Mouse (Mus musculus) heart, embryonic 13.5 days (tissue): ENCODE data around the gene Lxn. TPM values are rescaled to one million over a fixed set of nuclear protein-coding genes. Genes with fewer than 3 reads are reported as not detected.

Experiments used
- ATAC-seq: fragments of 200-750 bp; cut with Nextera tagmentation; 2 replicates; pipeline ENCODE4 v1.8.0; 2017; ENCODE audit warnings: moderate TSS enrichment; ENCODE audit not compliant: insufficient number of reproducible peaks, low FRiP score, low TSS enrichment; ENCODE audit errors: extremely low read depth
- H3K27ac ChIP-seq: fragments of 300-500 bp; sonication (generic); replicated peaks from 2 replicates; pipeline ENCODE4 v1.5.1; 2015; ENCODE audit warnings: moderate library complexity, mild to moderate bottlenecking, inconsistent platforms
- H3K27me3 ChIP-seq: fragments of 300-500 bp; sonication (generic); replicated peaks from 2 replicates; pipeline ENCODE4 v1.6.1; 2015; ENCODE audit warnings: mild to moderate bottlenecking, inconsistent platforms
- H3K36me3 ChIP-seq: fragments of 300-500 bp; sonication (generic); 2 replicates; pipeline ENCODE4 v1.6.1; 2015; ENCODE audit warnings: mild to moderate bottlenecking, inconsistent platforms
- H3K4me1 ChIP-seq: fragments of 300-500 bp; sonication (generic); 2 replicates; pipeline ENCODE4 v1.6.1; 2015; ENCODE audit warnings: inconsistent platforms
- H3K4me2 ChIP-seq: fragments of 300-500 bp; sonication (generic); 2 replicates; pipeline ENCODE4 v1.6.1; 2015; ENCODE audit warnings: inconsistent platforms, mild to moderate bottlenecking, moderate library complexity
- H3K4me3 ChIP-seq: fragments of 300-500 bp; sonication (generic); 2 replicates; pipeline ENCODE4 v1.5.1; 2015; ENCODE audit warnings: moderate library complexity, mild to moderate bottlenecking, inconsistent platforms
- H3K9ac ChIP-seq: fragments of 300-500 bp; sonication (generic); 2 replicates; pipeline ENCODE4 v1.6.1; 2015; ENCODE audit warnings: inconsistent platforms, mild to moderate bottlenecking, moderate library complexity
- H3K9me3 ChIP-seq: fragments of 300-500 bp; sonication (generic); 2 replicates; pipeline ENCODE4 v1.6.1; 2016; ENCODE audit warnings: inconsistent platforms
- WGBS: fragments of 180-500 bp; shearing (Covaris S2); methylation state at CpG from one replicate; pipeline ENCODE4 v1.1.7; 2015; ENCODE audit warnings: mixed read lengths; 5-methylcytosine and 5-hydroxymethylcytosine counted together
- polyA plus RNA-seq: library from polyadenylated mRNA; unstranded; fragments of >200 nt; fragmentation: Nextera tagmentation; extraction: Ambion mirVana; gene quantifications from 2 replicates; pipeline ENCODE4 v1.2.1, GENCODE M21; 2015

Lxn gene
- polyA plus RNA-seq, 1 experiment from 2014 or later, result 62.4 TPM

- Histone ChIP-seq H3K36me3 (no peaks in the 10 kb centered on the region), H3K9ac (no peak overlapping the region), H3K27me3 (no peaks in the 10 kb centered on the region), H3K4me2 (no peak overlapping the region), H3K9me3 (no peaks in the 10 kb centered on the region), H3K4me1 (peaks cover 5% of the 10 kb centered on the region), H3K4me3 (no peak overlapping the region), H3K27ac (no peak overlapping the region)
- WGBS, result 24% methylated on average over 4 of the region's 4 CpGs
- ATAC-seq, result no peak
Measured at GRCm38 (mm10) chr3:67490156-67490555, 26.4 kb upstream of the Lxn start.

DNA sequence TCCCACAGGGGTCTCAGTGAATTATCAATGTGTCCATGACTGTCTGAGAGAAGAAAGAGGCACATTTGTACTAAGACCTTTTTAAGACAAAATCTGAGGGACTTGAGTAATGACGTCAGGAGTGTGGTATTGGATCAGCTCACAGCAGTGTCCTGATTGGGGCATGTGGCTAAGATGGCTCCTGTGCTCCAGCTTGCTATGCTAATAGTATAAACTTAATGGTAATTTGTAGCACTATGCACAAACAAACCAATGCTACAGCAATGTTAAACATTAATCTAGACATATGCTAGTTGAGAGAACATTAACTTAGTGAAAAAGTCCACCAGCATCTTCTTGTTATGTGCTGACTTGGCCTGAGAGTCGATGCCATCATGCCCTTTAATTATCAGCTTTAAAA, 21.5 kb upstream of the Lxn start:
- no peaks in the 10 kb centered on the region for H3K27me3 ChIP-seq
- no peak for ATAC-seq
- H3K9me3 ChIP-seq, result no peaks in the 10 kb centered on the region
- H3K36me3 ChIP-seq, result 0 out of 2 replicates have a peak, but pooled peaks cover 5% of the 10 kb centered on the region
- H3K4me1 ChIP-seq, result peaks cover 7% of the 10 kb centered on the region
- WGBS, result 79% methylated on average over 2 of the region's 2 CpGs
- no peak overlapping the region for H3K4me3 ChIP-seq
- H3K27ac ChIP-seq, result no peak overlapping the region
- no peak overlapping the region for H3K4me2 ChIP-seq
- H3K9ac ChIP-seq, result no peak overlapping the region

DNA sequence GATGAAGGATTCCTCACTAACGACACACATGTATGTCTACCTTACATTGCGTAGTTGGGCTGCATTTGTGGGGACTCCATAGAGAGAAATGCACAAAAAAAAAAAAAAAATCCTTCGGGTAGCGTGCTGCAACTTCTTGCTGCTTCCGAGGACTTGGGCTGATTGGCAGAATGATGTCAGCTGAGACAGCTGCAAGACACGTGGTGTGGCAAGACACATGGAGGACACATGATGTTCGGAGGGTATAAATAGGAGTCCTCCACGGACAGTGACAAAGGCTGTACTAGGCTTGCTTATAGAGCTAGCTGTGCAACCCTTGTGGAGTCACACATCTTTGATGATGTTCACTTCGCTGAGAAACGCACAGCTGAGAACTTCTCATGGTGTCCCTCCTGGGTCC, 18.7 kb upstream of the Lxn start:
- H3K9me3 ChIP-seq, result no peaks in the 10 kb centered on the region
- WGBS, result 85% methylated on average over 10 of the region's 10 CpGs

DNA sequence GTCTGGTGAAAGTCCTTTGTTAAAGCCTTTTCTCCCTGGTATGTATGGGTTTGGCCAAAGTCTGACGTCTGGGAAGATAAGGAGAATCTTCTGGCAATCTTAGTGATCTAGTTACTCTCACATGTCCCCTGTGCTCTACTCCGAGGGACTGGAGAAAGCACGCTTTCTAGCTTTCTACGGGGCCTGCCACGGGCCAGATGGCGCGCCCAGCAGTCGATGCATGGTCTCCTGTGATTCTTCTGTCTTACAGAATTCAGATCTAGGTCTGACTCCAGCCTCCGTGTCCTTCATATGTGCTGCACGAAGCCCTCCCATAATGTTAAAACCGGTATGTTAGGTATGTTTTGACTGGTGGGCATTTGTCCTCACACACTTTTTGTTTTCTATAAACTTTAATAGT, 16.1 kb upstream of the Lxn start:
- H3K4me1 ChIP-seq, result peaks cover 3% of the 10 kb centered on the region; the same call in 1 of the 2 replicates
- H3K9me3 ChIP-seq, result no peaks in the 10 kb centered on the region
- no peak overlapping the region for H3K4me2 ChIP-seq
- no peak overlapping the region for H3K9ac ChIP-seq
- H3K27me3 ChIP-seq, result no peaks in the 10 kb centered on the region
- H3K4me3 ChIP-seq, result no peak overlapping the region
- H3K36me3 ChIP-seq, result peaks cover 51% of the 10 kb centered on the region
- 89% methylated on average over 11 of the region's 11 CpGs for WGBS
- no peak overlapping the region for H3K27ac ChIP-seq
- ATAC-seq, result no peak

More for the DNA sequence above, 18.7 kb upstream of the Lxn start:
- H3K4me1 ChIP-seq, result peaks cover 3% of the 10 kb centered on the region; the same call in 1 of the 2 replicates
- H3K9ac ChIP-seq, result no peak overlapping the region
- no peak for ATAC-seq
- no peaks in the 10 kb centered on the region for H3K27me3 ChIP-seq
- no peak overlapping the region for H3K27ac ChIP-seq
- H3K4me2 ChIP-seq, result no peak overlapping the region
- H3K36me3 ChIP-seq, result peaks cover 27% of the 10 kb centered on the region
- H3K4me3 ChIP-seq, result no peak overlapping the region

DNA sequence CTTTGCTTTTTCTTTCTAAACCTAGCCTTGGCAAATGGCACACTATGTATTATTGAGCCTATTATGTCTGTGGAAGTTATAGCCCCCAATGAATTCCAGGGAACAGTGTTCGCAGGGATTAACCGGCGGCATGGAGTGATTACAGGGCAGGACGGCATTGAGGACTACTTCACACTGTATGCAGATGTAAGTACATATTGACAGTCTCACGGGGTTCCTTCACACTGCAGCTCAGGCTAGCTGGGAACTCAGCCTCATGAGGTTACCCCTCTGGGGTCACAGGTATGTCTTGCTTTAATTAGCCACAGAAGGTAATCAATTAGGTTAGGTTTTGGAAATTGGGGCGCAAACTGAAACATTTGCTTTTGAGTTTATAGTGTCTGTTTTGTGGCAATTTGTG, 9.7 kb upstream of the Lxn start:
- H3K36me3 ChIP-seq, result peaks cover 71% of the 10 kb centered on the region
- H3K4me1 ChIP-seq, result peaks cover 7% of the 10 kb centered on the region; the same call in 1 of the 2 replicates
- H3K4me2 ChIP-seq, result no peak overlapping the region
- H3K4me3 ChIP-seq, result no peak overlapping the region
- H3K9me3 ChIP-seq, result no peaks in the 10 kb centered on the region
- H3K27ac ChIP-seq, result no peak overlapping the region
- H3K27me3 ChIP-seq, result no peaks in the 10 kb centered on the region
- no peak for ATAC-seq
- H3K9ac ChIP-seq, result no peak overlapping the region
- 89% methylated on average over 6 of the region's 6 CpGs for WGBS

- H3K27ac ChIP-seq, result no peak overlapping the region
- no peaks in the 10 kb centered on the region for H3K9me3 ChIP-seq
- H3K9ac ChIP-seq, result no peak overlapping the region
- no peak overlapping the region for H3K4me3 ChIP-seq
- no peak overlapping the region for H3K4me2 ChIP-seq
- H3K4me1 ChIP-seq, result peaks cover 7% of the 10 kb centered on the region; the same call in 1 of the 2 replicates
- 58% methylated on average over 4 of the region's 4 CpGs for WGBS
- no peaks in the 10 kb centered on the region for H3K27me3 ChIP-seq
- ATAC-seq, result no peak
- H3K36me3 ChIP-seq, result peaks cover 70% of the 10 kb centered on the region
Measured at GRCm38 (mm10) chr3:67471408-67472127, 7.8 kb upstream of the Lxn start.

GRCm38 (mm10) chr3:67467281-67467680, 3.6 kb upstream of the Lxn start:
- no peak overlapping the region for H3K27ac ChIP-seq
- H3K4me3 ChIP-seq, result no peak overlapping the region
- no peak for ATAC-seq
- H3K27me3 ChIP-seq, result no peaks in the 10 kb centered on the region
- no peak overlapping the region for H3K4me2 ChIP-seq
- peaks cover 42% of the 10 kb centered on the region for H3K36me3 ChIP-seq
- peaks cover 20% of the 10 kb centered on the region for H3K4me1 ChIP-seq
- no peak overlapping the region for H3K9ac ChIP-seq
- no peaks in the 10 kb centered on the region for H3K9me3 ChIP-seq
- WGBS, result 87% methylated on average over 2 of the region's 2 CpGs

DNA sequence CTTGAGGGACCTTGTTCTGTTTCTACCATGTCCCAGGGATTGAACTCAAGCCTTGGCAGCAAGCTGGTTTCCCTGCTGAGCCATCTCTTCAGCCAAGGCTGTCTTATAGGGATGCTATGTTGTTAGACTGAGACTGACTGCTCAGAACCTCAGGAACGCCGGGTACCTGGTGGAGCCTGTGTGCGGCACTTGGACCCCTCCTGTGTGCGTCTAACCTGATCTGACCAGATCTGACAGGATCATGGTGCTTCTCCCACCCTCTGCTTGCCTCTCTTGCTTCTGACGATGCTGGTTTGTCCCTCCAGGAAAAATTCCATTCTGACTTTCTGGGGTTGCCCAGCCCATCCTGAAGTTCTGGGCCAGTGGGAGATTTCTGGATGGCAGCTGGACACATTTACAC, 2.9 kb upstream of the Lxn start:
- WGBS, result 94% methylated on average over 5 of the region's 5 CpGs
- H3K9me3 ChIP-seq, result no peaks in the 10 kb centered on the region

GRCm38 (mm10) chr3:67463001-67463400, 725 bp downstream of the Lxn start:
- H3K4me2 ChIP-seq, result peak overlapping the region; percentile 88
- H3K9ac ChIP-seq, result peak overlapping the region; percentile 87
- peaks cover 49% of the 10 kb centered on the region for H3K36me3 ChIP-seq
- ATAC-seq, result no peak
- WGBS, result 1% methylated on average over 12 of the region's 12 CpGs
- peak overlapping the region; percentile 74 for H3K4me3 ChIP-seq
- no peaks in the 10 kb centered on the region for H3K27me3 ChIP-seq
- peak overlapping the region; percentile 84 for H3K27ac ChIP-seq
- H3K4me1 ChIP-seq, result peaks cover 25% of the 10 kb centered on the region
- no peaks in the 10 kb centered on the region for H3K9me3 ChIP-seq

More for the DNA sequence above, 2.9 kb upstream of the Lxn start:
- peaks cover 39% of the 10 kb centered on the region for H3K36me3 ChIP-seq
- no peak overlapping the region for H3K4me3 ChIP-seq
- H3K4me2 ChIP-seq, result no peak overlapping the region
- no peak overlapping the region for H3K27ac ChIP-seq
- H3K4me1 ChIP-seq, result peaks cover 23% of the 10 kb centered on the region
- no peak for ATAC-seq
- H3K27me3 ChIP-seq, result no peaks in the 10 kb centered on the region
- H3K9ac ChIP-seq, result no peak overlapping the region

GRCm38 (mm10) chr3:67462578-67462977, 1.1 kb downstream of the Lxn start:
- no peaks in the 10 kb centered on the region for H3K9me3 ChIP-seq
- no peak overlapping the region; the same call in 1 of the 2 replicates for H3K27ac ChIP-seq
- no peaks in the 10 kb centered on the region for H3K27me3 ChIP-seq
- peak overlapping the region; percentile 74 for H3K4me3 ChIP-seq
- ATAC-seq, result no peak
- peaks cover 25% of the 10 kb centered on the region for H3K4me1 ChIP-seq
- peak overlapping the region; percentile 87 for H3K9ac ChIP-seq
- peaks cover 48% of the 10 kb centered on the region for H3K36me3 ChIP-seq
- 25% methylated on average over 10 of the region's 10 CpGs for WGBS
- peak overlapping the region; percentile 88 for H3K4me2 ChIP-seq

DNA sequence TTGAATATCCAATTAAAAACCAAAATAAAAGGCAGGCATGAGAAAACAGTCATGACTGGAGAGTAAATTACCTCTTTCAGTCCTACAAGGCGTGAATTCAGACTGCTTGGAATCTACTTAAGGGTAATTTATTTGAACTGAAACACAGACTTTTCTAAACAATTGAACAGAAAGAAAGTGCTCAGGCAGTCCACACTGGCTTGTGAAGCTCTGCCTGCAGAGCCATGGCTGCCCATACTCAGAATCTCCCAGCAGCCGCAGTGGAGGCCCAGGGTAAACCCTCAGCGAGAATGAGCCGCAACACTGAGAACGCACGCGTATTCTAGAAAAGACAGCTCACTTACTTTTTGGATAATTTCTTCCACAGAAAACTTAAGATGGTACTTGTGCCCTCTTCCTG, 1.7 kb downstream of the Lxn start:
- no peak for ATAC-seq
- WGBS, result 87% methylated on average over 7 of the region's 7 CpGs
- no peaks in the 10 kb centered on the region for H3K27me3 ChIP-seq
- peaks cover 49% of the 10 kb centered on the region for H3K36me3 ChIP-seq
- H3K27ac ChIP-seq, result no peak overlapping the region
- H3K4me3 ChIP-seq, result peak overlapping the region; percentile 74
- H3K4me2 ChIP-seq, result peak overlapping the region; percentile 88
- H3K4me1 ChIP-seq, result peaks cover 25% of the 10 kb centered on the region
- no peaks in the 10 kb centered on the region for H3K9me3 ChIP-seq
- no peak overlapping the region for H3K9ac ChIP-seq

GRCm38 (mm10) chr3:67459881-67460280, 3.8 kb downstream of the Lxn start:
- WGBS, result 88% methylated on average over 3 of the region's 3 CpGs
- Histone ChIP-seq H3K4me2 (no peak overlapping the region), H3K9ac (no peak overlapping the region), H3K4me3 (no peak overlapping the region), H3K27me3 (no peaks in the 10 kb centered on the region), H3K4me1 (peaks cover 25% of the 10 kb centered on the region), H3K36me3 (peaks cover 64% of the 10 kb centered on the region), H3K27ac (no peak overlapping the region), H3K9me3 (no peaks in the 10 kb centered on the region)
- ATAC-seq, result no peak
